Mouse (Mus musculus): ENCODE data around the gene Stat5a. TPM values are rescaled to one million over a fixed set of nuclear protein-coding genes. Genes with fewer than 3 reads are reported as not detected.

Stat5a gene
- polyA plus RNA-seq, 1 experiment from 2014 or later: 1.4 TPM

DNA sequence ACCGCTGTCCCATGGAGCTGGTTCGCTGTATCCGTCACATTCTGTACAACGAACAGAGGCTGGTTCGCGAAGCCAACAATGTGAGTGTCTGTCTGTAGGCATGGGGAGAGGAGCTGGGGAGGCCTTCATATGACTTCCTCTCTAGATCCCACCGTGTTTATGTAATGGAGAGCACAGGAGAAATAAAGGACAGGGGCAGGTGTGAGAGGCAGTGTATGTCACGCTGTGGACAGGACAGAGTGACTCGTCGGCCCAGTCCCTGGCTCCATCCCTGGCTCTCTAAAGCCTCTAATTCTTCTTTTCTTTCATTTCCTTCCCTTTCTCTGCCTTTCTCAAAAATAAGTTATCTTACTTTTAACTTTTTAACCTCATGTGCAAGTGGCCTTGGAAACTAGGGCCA, 4.0 kb downstream of the Stat5a start:
- ATAC-seq (ENCODE audit: low FRiP score) (no peak), DNase-seq (ENCODE audit: low spot score, missing footprints) (no peak)
- Histone ChIP-seq H3K36me3 (ENCODE audit: control insufficient read depth, insufficient read depth, low read length) (no peaks in the 10 kb centered on the region), H3K4me3 (ENCODE audit: low read depth, low read length) (no peak overlapping the region), H3K9ac (ENCODE audit: low read length) (no peak overlapping the region), H3K27me3 (ENCODE audit: control insufficient read depth, insufficient read depth, low read length) (peaks cover 23% of the 10 kb centered on the region), H3K27ac (ENCODE audit: low read depth, low read length) (no peak overlapping the region), H3K9me3 (ENCODE audit: control insufficient read depth, low read length) (no peaks in the 10 kb centered on the region), H3K4me2 (no peak overlapping the region), H3K4me1 (ENCODE audit: control insufficient read depth, insufficient read depth, low read length) (peaks cover 5% of the 10 kb centered on the region)
- 90% methylated on average over 10 of the region's 10 CpGs for WGBS

DNA sequence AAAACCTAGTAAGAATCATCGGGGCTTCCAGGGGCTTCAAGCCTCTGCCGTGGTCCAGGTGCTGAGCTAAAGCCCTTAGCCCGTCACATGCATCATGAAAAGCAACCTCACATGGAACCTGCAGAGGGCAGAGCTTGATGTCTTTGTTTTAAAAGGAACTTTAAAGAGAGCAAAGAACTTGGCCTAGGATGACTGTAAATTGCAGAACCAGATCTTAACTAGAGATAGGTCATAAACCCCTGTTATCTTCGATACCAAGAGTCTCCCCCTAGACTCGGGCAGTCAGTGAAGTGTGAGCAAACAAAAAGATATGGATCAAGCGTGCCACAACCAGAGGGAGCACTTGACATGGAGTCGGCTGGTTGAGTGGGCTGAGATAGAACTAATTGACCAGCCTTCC, 6.5 kb downstream of the Stat5a start:
- H3K4me1 ChIP-seq (ENCODE audit: control insufficient read depth, insufficient read depth, low read length): peaks cover under 1% of the 10 kb centered on the region; the same call in 1 of the 2 replicates

DNA sequence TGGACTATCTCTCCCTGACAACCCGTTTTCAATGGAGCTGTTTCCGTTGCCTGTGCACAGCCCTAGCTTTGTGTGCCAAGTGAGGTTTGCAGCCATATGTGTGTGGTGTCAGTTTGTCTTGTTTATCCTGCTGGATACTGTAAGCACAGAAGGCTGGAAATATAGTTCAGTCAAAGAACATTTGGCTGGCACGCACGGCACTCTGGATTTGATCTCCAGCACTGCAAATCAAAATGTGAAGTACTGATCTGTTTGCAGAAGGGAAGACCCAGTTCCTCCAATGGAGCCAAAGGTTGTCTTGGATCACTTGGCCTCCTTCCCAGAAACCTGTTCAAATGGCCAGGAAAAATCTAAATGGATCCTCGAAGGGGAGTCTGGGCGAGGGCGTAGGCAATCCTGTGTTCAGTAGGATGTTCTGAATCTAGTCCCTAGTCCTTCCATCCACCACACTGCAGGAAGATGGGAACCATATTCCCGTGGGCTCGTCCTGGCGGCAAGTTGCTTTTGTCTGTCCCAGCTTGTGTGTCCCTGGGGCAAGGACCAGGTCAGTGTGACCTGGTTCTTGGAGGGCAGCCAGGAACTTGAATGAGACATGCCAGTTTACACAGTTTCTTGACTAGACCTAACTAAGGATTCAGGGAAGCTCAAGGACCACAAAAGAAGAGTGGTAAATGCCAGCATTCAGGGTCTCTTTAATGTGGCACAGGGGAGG, 11.3 kb downstream of the Stat5a start:
- Histone ChIP-seq H3K27me3 (ENCODE audit: control insufficient read depth, insufficient read depth, low read length) (no peaks in the 10 kb centered on the region), H3K9ac (ENCODE audit: low read length) (no peak overlapping the region), H3K4me1 (ENCODE audit: control insufficient read depth, insufficient read depth, low read length) (no peaks in the 10 kb centered on the region), H3K27ac (ENCODE audit: low read depth, low read length) (no peak overlapping the region), H3K4me3 (ENCODE audit: low read depth, low read length) (no peak overlapping the region), H3K4me2 (no peak overlapping the region), H3K36me3 (ENCODE audit: control insufficient read depth, insufficient read depth, low read length) (no peaks in the 10 kb centered on the region), H3K9me3 (ENCODE audit: control insufficient read depth, low read length) (no peaks in the 10 kb centered on the region)
- WGBS: 83% methylated on average over 10 of the region's 10 CpGs
- ATAC-seq (ENCODE audit: low FRiP score) (no peak), DNase-seq (ENCODE audit: low spot score, missing footprints) (no peak)

More for the DNA sequence above, 6.5 kb downstream of the Stat5a start:
- no peak for DNase-seq (ENCODE audit: low spot score, missing footprints)
- no peak overlapping the region for H3K4me2 ChIP-seq
- H3K4me3 ChIP-seq (ENCODE audit: low read depth, low read length): no peak overlapping the region
- no peak for ATAC-seq (ENCODE audit: low FRiP score)
- H3K9me3 ChIP-seq (ENCODE audit: control insufficient read depth, low read length): no peaks in the 10 kb centered on the region
- H3K9ac ChIP-seq (ENCODE audit: low read length): no peak overlapping the region
- no peaks in the 10 kb centered on the region for H3K36me3 ChIP-seq (ENCODE audit: control insufficient read depth, insufficient read depth, low read length)
- WGBS: 86% methylated on average over 7 of the region's 7 CpGs
- no peak overlapping the region for H3K27ac ChIP-seq (ENCODE audit: low read depth, low read length)
- H3K27me3 ChIP-seq (ENCODE audit: control insufficient read depth, insufficient read depth, low read length): peaks cover 8% of the 10 kb centered on the region

DNA sequence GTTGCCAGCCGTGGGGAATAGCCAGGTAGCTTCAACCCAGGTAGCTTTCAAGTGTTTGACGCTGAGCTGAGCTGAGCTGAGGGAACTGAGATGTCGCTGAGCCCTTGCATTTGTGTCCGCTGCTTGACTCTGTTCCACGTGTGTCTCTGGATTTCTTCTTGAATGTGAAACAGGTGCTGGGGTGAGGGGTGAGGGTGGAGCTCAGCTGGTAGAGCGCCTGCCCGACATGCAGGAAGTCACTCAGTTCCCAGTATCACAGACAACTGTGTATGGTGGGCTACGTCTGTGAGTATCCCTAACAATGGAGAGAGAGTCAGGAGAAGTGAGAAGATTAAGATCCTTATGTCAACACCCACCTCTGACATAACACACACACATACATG, 11.8 kb downstream of the Stat5a start:
- Histone ChIP-seq H3K4me2 (no peak overlapping the region), H3K9ac (ENCODE audit: low read length) (no peak overlapping the region), H3K9me3 (ENCODE audit: control insufficient read depth, low read length) (no peaks in the 10 kb centered on the region), H3K4me1 (ENCODE audit: control insufficient read depth, insufficient read depth, low read length) (no peaks in the 10 kb centered on the region), H3K36me3 (ENCODE audit: control insufficient read depth, insufficient read depth, low read length) (no peaks in the 10 kb centered on the region), H3K27ac (ENCODE audit: low read depth, low read length) (no peak overlapping the region), H3K4me3 (ENCODE audit: low read depth, low read length) (no peak overlapping the region), H3K27me3 (ENCODE audit: control insufficient read depth, insufficient read depth, low read length) (no peaks in the 10 kb centered on the region)
- 83% methylated on average over 8 of the region's 8 CpGs for WGBS
- ATAC-seq (ENCODE audit: low FRiP score) (no peak), DNase-seq (ENCODE audit: low spot score, missing footprints) (no peak)

DNA sequence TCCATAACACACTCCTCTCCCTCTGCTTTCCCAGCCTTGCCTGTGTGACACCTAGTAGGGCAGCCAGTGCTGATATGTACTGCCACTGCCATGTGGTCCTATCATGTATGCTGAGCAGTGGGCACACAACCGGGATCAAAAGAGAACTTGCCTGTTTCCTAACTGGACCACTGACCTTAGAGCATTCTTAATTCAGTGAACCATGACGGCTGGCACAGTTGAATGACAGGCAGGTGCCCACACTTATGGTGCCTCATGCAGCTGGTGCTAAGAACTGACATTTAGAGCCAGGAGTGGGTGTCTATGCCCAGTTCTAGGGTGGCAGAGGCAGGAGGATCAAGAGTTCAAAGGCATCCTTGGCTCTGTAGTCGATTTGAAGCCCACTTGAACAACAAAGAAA, 16.6 kb downstream of the Stat5a start:
- no peaks in the 10 kb centered on the region for H3K36me3 ChIP-seq (ENCODE audit: control insufficient read depth, insufficient read depth, low read length)
- ATAC-seq (ENCODE audit: low FRiP score) (no peak), DNase-seq (ENCODE audit: low spot score, missing footprints) (no peak)
- H3K4me2 ChIP-seq: no peak overlapping the region
- H3K27me3 ChIP-seq (ENCODE audit: control insufficient read depth, insufficient read depth, low read length): no peaks in the 10 kb centered on the region
- H3K9ac ChIP-seq (ENCODE audit: low read length): no peak overlapping the region
- WGBS: 76% methylated on average over 3 of the region's 3 CpGs
- H3K4me3 ChIP-seq (ENCODE audit: low read depth, low read length): no peak overlapping the region
- H3K4me1 ChIP-seq (ENCODE audit: control insufficient read depth, insufficient read depth, low read length): no peaks in the 10 kb centered on the region
- no peak overlapping the region for H3K27ac ChIP-seq (ENCODE audit: low read depth, low read length)
- no peaks in the 10 kb centered on the region for H3K9me3 ChIP-seq (ENCODE audit: control insufficient read depth, low read length)

DNA sequence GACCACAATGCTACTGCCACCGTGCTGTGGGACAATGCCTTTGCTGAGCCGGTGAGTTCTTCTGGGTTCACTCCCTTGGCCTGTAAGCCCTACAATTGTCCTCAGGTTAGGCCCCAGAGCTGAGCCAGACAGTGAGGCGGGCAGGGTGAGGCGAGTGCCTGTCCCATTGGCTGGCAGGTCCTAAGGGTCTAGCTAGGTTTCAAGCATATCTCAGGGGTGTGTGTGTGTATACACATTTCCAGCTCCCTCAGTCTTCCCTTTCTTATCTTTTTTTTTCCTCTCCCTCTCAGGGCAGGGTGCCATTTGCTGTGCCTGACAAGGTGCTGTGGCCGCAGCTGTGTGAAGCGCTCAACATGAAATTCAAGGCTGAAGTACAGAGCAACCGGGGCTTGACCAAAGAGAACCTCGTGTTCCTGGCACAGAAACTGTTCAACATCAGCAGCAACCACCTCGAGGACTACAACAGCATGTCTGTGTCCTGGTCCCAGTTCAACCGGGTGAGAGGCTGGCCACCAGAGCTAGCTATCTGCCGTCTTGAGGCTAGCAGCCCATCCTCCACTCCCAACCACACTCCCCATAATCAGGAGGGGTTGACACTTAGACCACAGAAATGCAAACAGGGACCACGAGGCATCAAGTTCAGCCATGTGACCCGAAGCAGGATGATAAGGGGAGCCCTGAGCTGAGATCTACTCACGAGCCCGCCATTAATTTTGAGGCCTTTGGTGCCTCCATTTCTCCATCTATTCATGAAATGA, 20.3 kb downstream of the Stat5a start:
- H3K4me1 ChIP-seq (ENCODE audit: control insufficient read depth, insufficient read depth, low read length): no peaks in the 10 kb centered on the region
- WGBS: 81% methylated on average over 15 of the region's 15 CpGs
- no peak overlapping the region for H3K4me3 ChIP-seq (ENCODE audit: low read depth, low read length)
- H3K36me3 ChIP-seq (ENCODE audit: control insufficient read depth, insufficient read depth, low read length): no peaks in the 10 kb centered on the region
- no peak for DNase-seq (ENCODE audit: low spot score, missing footprints)
- H3K9me3 ChIP-seq (ENCODE audit: control insufficient read depth, low read length): no peaks in the 10 kb centered on the region
- no peak for ATAC-seq (ENCODE audit: low FRiP score)
- no peak overlapping the region for H3K27ac ChIP-seq (ENCODE audit: low read depth, low read length)
- no peak overlapping the region for H3K4me2 ChIP-seq
- H3K27me3 ChIP-seq (ENCODE audit: control insufficient read depth, insufficient read depth, low read length): no peaks in the 10 kb centered on the region
- no peak overlapping the region for H3K9ac ChIP-seq (ENCODE audit: low read length)

DNA sequence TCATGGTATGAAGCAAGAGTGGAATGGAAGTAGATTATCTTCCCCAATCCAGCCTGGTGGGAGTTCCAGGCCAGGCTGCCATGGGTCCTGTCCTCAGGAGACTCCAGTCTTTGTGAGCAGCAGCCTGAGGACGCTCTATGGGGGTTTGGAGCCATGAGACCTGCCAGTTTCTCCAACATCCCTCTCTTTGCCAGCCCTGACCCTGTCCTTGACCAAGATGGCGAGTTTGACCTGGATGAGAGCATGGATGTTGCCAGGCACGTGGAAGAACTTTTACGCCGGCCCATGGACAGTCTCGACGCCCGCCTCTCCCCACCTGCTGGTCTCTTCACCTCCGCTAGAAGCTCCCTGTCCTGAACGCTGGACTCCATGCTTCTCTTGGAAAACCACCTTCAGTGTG, 24.5 kb downstream of the Stat5a start:
- WGBS: 92% methylated on average over 10 of the region's 10 CpGs
- no peak for ATAC-seq (ENCODE audit: low FRiP score)
- no peak overlapping the region for H3K4me3 ChIP-seq (ENCODE audit: low read depth, low read length)

DNA sequence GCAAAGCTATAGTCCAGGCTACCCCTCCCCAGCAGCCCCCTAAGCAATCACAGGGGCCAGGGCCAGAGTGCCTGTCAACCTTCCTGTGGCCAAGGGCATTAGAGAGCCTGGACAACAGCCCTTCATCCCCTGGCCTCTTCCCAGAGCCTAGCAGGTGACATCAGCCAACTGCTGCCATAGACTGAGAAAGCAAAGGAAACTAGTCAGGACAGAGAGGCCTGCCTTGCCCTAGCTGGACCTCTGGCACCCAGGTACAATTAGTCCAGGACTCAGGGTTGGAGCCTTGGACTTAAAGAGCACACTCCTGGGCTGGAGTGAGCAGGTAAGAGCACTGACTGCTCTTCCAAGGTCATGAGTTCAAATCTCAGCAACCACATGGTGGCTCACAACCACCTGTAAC, 26.3 kb downstream of the Stat5a start:
- no peaks in the 10 kb centered on the region for H3K27me3 ChIP-seq (ENCODE audit: control insufficient read depth, insufficient read depth, low read length)
- H3K4me3 ChIP-seq (ENCODE audit: low read depth, low read length): no peak overlapping the region
- H3K4me2 ChIP-seq: no peak overlapping the region
- no peak overlapping the region for H3K9ac ChIP-seq (ENCODE audit: low read length)
- no peaks in the 10 kb centered on the region for H3K36me3 ChIP-seq (ENCODE audit: control insufficient read depth, insufficient read depth, low read length)
- H3K4me1 ChIP-seq (ENCODE audit: control insufficient read depth, insufficient read depth, low read length): no peaks in the 10 kb centered on the region
- DNase-seq (ENCODE audit: low spot score, missing footprints) (no peak), ATAC-seq (ENCODE audit: low FRiP score) (no peak)
- no peaks in the 10 kb centered on the region for H3K9me3 ChIP-seq (ENCODE audit: control insufficient read depth, low read length)
- H3K27ac ChIP-seq (ENCODE audit: low read depth, low read length): no peak overlapping the region

More for the DNA sequence above, 24.5 kb downstream of the Stat5a start:
- Histone ChIP-seq H3K4me2 (no peak overlapping the region), H3K36me3 (ENCODE audit: control insufficient read depth, insufficient read depth, low read length) (no peaks in the 10 kb centered on the region), H3K27ac (ENCODE audit: low read depth, low read length) (no peak overlapping the region), H3K9ac (ENCODE audit: low read length) (no peak overlapping the region), H3K9me3 (ENCODE audit: control insufficient read depth, low read length) (no peaks in the 10 kb centered on the region), H3K4me1 (ENCODE audit: control insufficient read depth, insufficient read depth, low read length) (no peaks in the 10 kb centered on the region), H3K27me3 (ENCODE audit: control insufficient read depth, insufficient read depth, low read length) (no peaks in the 10 kb centered on the region)
- DNase-seq (ENCODE audit: low spot score, missing footprints): no peak

DNA sequence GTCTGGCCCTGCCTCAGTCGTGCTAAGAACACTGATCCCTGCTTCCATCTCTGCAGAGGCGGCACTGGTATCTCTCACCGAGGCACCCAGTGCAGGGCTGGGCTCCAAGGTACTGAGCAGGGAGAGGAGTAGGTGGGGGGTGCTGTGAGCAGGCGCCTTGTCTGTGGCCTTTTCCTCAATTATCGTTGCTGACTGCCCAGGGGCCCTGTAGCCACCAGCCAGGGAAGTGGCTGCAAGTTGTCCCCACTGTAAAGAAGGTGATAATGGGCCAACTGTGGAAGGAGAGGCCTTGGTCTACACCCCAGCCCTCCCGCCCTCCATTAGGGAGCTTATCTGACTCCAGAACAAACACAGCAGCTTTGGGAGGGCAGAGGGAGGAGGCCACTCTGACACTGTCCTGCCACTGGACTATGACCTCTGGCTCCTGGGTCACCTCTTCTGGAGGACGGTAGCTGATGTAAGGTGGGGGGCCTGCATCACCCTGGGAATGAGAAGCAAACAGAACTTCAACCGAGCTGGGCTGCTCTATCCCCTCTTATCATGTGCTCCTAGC, 27.1 kb downstream of the Stat5a start:
- WGBS: 68% methylated on average over 8 of the region's 8 CpGs
- ATAC-seq (ENCODE audit: low FRiP score) (no peak), DNase-seq (ENCODE audit: low spot score, missing footprints) (no peak)
- no peaks in the 10 kb centered on the region for H3K36me3 ChIP-seq (ENCODE audit: control insufficient read depth, insufficient read depth, low read length)
- no peaks in the 10 kb centered on the region for H3K4me1 ChIP-seq (ENCODE audit: control insufficient read depth, insufficient read depth, low read length)
- H3K9me3 ChIP-seq (ENCODE audit: control insufficient read depth, low read length): no peaks in the 10 kb centered on the region
- no peak overlapping the region for H3K9ac ChIP-seq (ENCODE audit: low read length)
- no peak overlapping the region for H3K4me3 ChIP-seq (ENCODE audit: low read depth, low read length)
- no peaks in the 10 kb centered on the region for H3K27me3 ChIP-seq (ENCODE audit: control insufficient read depth, insufficient read depth, low read length)
- H3K4me2 ChIP-seq: no peak overlapping the region
- H3K27ac ChIP-seq (ENCODE audit: low read depth, low read length): no peak overlapping the region

All from midbrain, embryonic 11.5 days (tissue).